Mouse (Mus musculus) urinary bladder, adult 2 months (tissue): Measurements from ENCODE around the gene Cep126. TPM values are rescaled to one million over a fixed set of nuclear protein-coding genes. Genes with fewer than 3 reads are reported as not detected.
A peak's percentile ranks its signal among the peaks of the same experiment; 100 is the strongest.

Source experiments
- DNase-seq: peaks from one replicate; pipeline ENCODE4 v3.0.0; 2022; ENCODE audit warnings: low spot score
- polyA plus RNA-seq: library from polyadenylated mRNA; depleted of rRNA; stranded (reverse); fragments of >200 nt; gene quantifications from 2 replicates; pipeline ENCODE4 v1.2.3, GENCODE M21; 2012; rRNA removed

Gene Cep126
- 2.1 and 2.6 TPM in 2 replicates for polyA plus RNA-seq

- peak; percentile 67 for DNase-seq
These were observed at the start of gene Cep126 for GRCm38 (mm10) chr9:8134117-8134574. TSS of gene Cep126 (minus strand) at chr9:8134294.

GRCm38 (mm10) chr9:8179554-8179953 is 45.5 kb upstream of the Cep126 start:
- DNase-seq: no peak

- no peak for DNase-seq
These were observed 43.0 kb upstream of the Cep126 start for GRCm38 (mm10) chr9:8177099-8177498.

- DNase-seq: no peak
These were observed 22.9 kb upstream of the Cep126 start for GRCm38 (mm10) chr9:8157011-8157410.

GRCm38 (mm10) chr9:8139501-8139900 is 5.4 kb upstream of the Cep126 start:
- DNase-seq: no peak

- DNase-seq: no peak
These were observed 443 bp downstream of the Cep126 start for GRCm38 (mm10) chr9:8133586-8134115.

- DNase-seq: no peak
These were observed 10.6 kb downstream of the Cep126 start for GRCm38 (mm10) chr9:8123495-8123894.

- DNase-seq: no peak
These were observed 19.6 kb downstream of the Cep126 start for GRCm38 (mm10) chr9:8114516-8114915.

GRCm38 (mm10) chr9:8103050-8103449 is 31.0 kb downstream of the Cep126 start:
- no peak for DNase-seq

GRCm38 (mm10) chr9:8100962-8101361 is 33.1 kb downstream of the Cep126 start:
- no peak for DNase-seq

GRCm38 (mm10) chr9:8078882-8079281 is 55.2 kb downstream of the Cep126 start:
- no peak for DNase-seq

GRCm38 (mm10) chr9:8074345-8074744 is 59.7 kb downstream of the Cep126 start:
- DNase-seq: no peak

GRCm38 (mm10) chr9:8073203-8073755 is 60.8 kb downstream of the Cep126 start:
- no peak for DNase-seq

- DNase-seq: no peak
These were observed 74.5 kb downstream of the Cep126 start for GRCm38 (mm10) chr9:8059636-8060035.

GRCm38 (mm10) chr9:8054831-8055230 is 79.3 kb downstream of the Cep126 start:
- no peak for DNase-seq

- DNase-seq: no peak
These were observed 91.1 kb downstream of the Cep126 start for GRCm38 (mm10) chr9:8043044-8043387.

GRCm38 (mm10) chr9:8042338-8043043 is 91.6 kb downstream of the Cep126 start, which contains the start of gene Cfap300:
TSS of gene Cfap300 (minus strand) at chr9:8042823.
- peak; percentile 83 for DNase-seq

- no peak for DNase-seq
These were observed 98.5 kb downstream of the Cep126 start for GRCm38 (mm10) chr9:8035546-8035945.

- DNase-seq: no peak
These were observed 99.0 kb downstream of the Cep126 start for GRCm38 (mm10) chr9:8035091-8035490.

GRCm38 (mm10) chr9:8034143-8034542 is 100.0 kb downstream of the Cep126 start:
- no peak for DNase-seq

- DNase-seq: no peak
These were observed 101.2 kb downstream of the Cep126 start for GRCm38 (mm10) chr9:8032847-8033246.
